Mouse (Mus musculus) ovary, adult 2 months (tissue): Measurements from ENCODE around the gene Zfp595. TPM values are rescaled to one million over a fixed set of nuclear protein-coding genes. Genes with fewer than 3 reads are reported as not detected.

Experiments used
- polyA plus RNA-seq: library from polyadenylated mRNA; depleted of rRNA; stranded (reverse); fragments of >200 nt; gene quantifications from 2 replicates; pipeline ENCODE4 v1.2.3, GENCODE M21; 2012; rRNA removed

The Zfp595 gene
- 0.23 and 0.29 TPM in 2 replicates for polyA plus RNA-seq

GRCm38 (mm10) chr13:67332019-67332724 lies at the start of gene Zfp595:
Zfp595 (minus strand) TSS chr13:67332570.

GRCm38 (mm10) chr13:67375050-67375911 lies 42.9 kb upstream of the Zfp595 start, which contains the start of the genes Gm28041 and Zfp456:
Gm28041 (minus strand) TSS chr13:67375733.
Zfp456 (minus strand) TSS chr13:67375810.

GRCm38 (mm10) chr13:67360131-67360744 lies 27.9 kb upstream of the Zfp595 start, which contains the start of the genes Gm28044 and Zfp953:
Gm28044 (minus strand) TSS chr13:67360536.
Zfp953 (minus strand) TSS chr13:67360605.

GRCm38 (mm10) chr13:67305822-67306672 lies 26.3 kb downstream of the Zfp595 start, which contains the start of gene Zfp457:
Zfp457 (minus strand) TSS chr13:67306485.

GRCm38 (mm10) chr13:67278314-67278713 lies 54.1 kb downstream of the Zfp595 start, which contains the start of gene Zfp458:
Zfp458 (minus strand) TSS chr13:67278466.

Other genes starting within 250 kb of the Zfp595 start
- not detected in 2 replicates for gene Zfp708, start 234.6 kb downstream of the Zfp595 start, polyA plus RNA-seq
- gene Gm28557, start 224.0 kb downstream of the Zfp595 start, polyA plus RNA-seq: 2.3 and 3.3 TPM in 2 replicates
- gene Rslcan18, start 216.3 kb downstream of the Zfp595 start, polyA plus RNA-seq: 0.07 and 0.17 TPM in 2 replicates
- 0.10 and 0.14 TPM in 2 replicates for gene Zfp759, start 210.9 kb downstream of the Zfp595 start, polyA plus RNA-seq
- gene Rsl1, start 159.4 kb downstream of the Zfp595 start, polyA plus RNA-seq: 0.36 and 0.61 TPM in 2 replicates
- gene Zfp455, start 138.1 kb downstream of the Zfp595 start, polyA plus RNA-seq: 0.10 and 0.23 TPM in 2 replicates
- gene Zfp458, start 54.1 kb downstream of the Zfp595 start, polyA plus RNA-seq: 0.37 and 0.39 TPM in 2 replicates
- 1.1 and 1.5 TPM in 2 replicates for gene Zfp457, start 26.1 kb downstream of the Zfp595 start, polyA plus RNA-seq
- gene Gm28044, start 28.0 kb upstream of the Zfp595 start, polyA plus RNA-seq: not detected in 2 replicates
- 0.10 and 0.12 TPM in 2 replicates for gene Zfp953, start 28.0 kb upstream of the Zfp595 start, polyA plus RNA-seq
- gene Gm28041, start 43.2 kb upstream of the Zfp595 start, polyA plus RNA-seq: not detected in 2 replicates
- 0.05 and 0.34 TPM in 2 replicates for gene Zfp456, start 43.2 kb upstream of the Zfp595 start, polyA plus RNA-seq
- 0.67 and 0.81 TPM in 2 replicates for gene Zfp429, start 67.2 kb upstream of the Zfp595 start, polyA plus RNA-seq
- gene Zfp459, start 88.8 kb upstream of the Zfp595 start, polyA plus RNA-seq: 0.20 and 0.44 TPM in 2 replicates
- 0.49 and 0.68 TPM in 2 replicates for gene Zfp874a, start 119.1 kb upstream of the Zfp595 start, polyA plus RNA-seq
- gene Zfp874b, start 151.7 kb upstream of the Zfp595 start, polyA plus RNA-seq: 2.3 and 2.8 TPM in 2 replicates
- gene Zfp58, start 168.0 kb upstream of the Zfp595 start, polyA plus RNA-seq: 0.70 and 0.79 TPM in 2 replicates
- gene Gm26965, start 193.6 kb upstream of the Zfp595 start, polyA plus RNA-seq: not detected in 2 replicates
- 12.3 and 25.6 TPM in 2 replicates for gene Zfp87, start 193.6 kb upstream of the Zfp595 start, polyA plus RNA-seq
- gene Zfp748, start 221.3 kb upstream of the Zfp595 start, polyA plus RNA-seq: 3.1 and 4.7 TPM in 2 replicates